Mouse (Mus musculus) cortical plate, adult 2 months (tissue): ENCODE measurements at regions not wholly inside any gene's neighbourhood (a gene's known extent, or its start where the extent isn't known, plus 50 kb on each side); places are given as distances from the start of the nearest gene placed in this dataset.

Experiments
- H3K27ac ChIP-seq: fragments of 200-500 bp; 2 replicates; pipeline ENCODE4 v1.5.1; 2012; ENCODE audit warnings: low read length, control low read depth, inconsistent platforms; ENCODE audit not compliant: insufficient read depth
- H3K4me1 ChIP-seq: fragments of 200-500 bp; 2 replicates; pipeline ENCODE4 v1.6.1; 2011; ENCODE audit warnings: low read length; ENCODE audit not compliant: control insufficient read depth, insufficient read depth
- H3K4me3 ChIP-seq: fragments of 200-500 bp; 2 replicates; pipeline ENCODE4 v1.5.1; 2011; ENCODE audit warnings: mild to moderate bottlenecking, low read length, control low read depth; ENCODE audit not compliant: insufficient read depth
- CTCF ChIP-seq: fragments of 200-500 bp; IDR thresholded peaks from 2 replicates; pipeline ENCODE4 v1.5.1; 2011; ENCODE audit warnings: mild to moderate bottlenecking, control low read depth, low read length; ENCODE audit not compliant: insufficient read depth; ENCODE audit errors: extremely low read depth
- POLR2A ChIP-seq: fragments of 200-500 bp; IDR thresholded peaks from 2 replicates; pipeline ENCODE4 v1.6.1; 2011; ENCODE audit warnings: mild to moderate bottlenecking, low read length, control low read depth; ENCODE audit not compliant: insufficient read depth; ENCODE audit errors: extremely low read depth

- Histone ChIP-seq H3K4me3 (no peak overlapping the region), H3K4me1 (no peaks in the 10 kb centered on the region), H3K27ac (no peak overlapping the region)
- TF ChIP-seq CTCF (no peak), POLR2A (no peak)
Measured at GRCm38 (mm10) chr8:126727068-126727467, 133.3 kb upstream of the Irf2bp2 start.

GRCm38 (mm10) chr8:126723259-126724122, 129.7 kb upstream of the Irf2bp2 start:
- H3K4me1 ChIP-seq = no peaks in the 10 kb centered on the region

GRCm38 (mm10) chr8:126721621-126722020, 127.8 kb upstream of the Irf2bp2 start:
- no peak overlapping the region for H3K27ac ChIP-seq
- no peak for TF ChIP-seq CTCF
- H3K4me3 ChIP-seq = no peak overlapping the region
- H3K4me1 ChIP-seq = no peaks in the 10 kb centered on the region

More at GRCm38 (mm10) chr8:126723259-126724122, 129.7 kb upstream of the Irf2bp2 start:
- no peak for TF ChIP-seq CTCF
- TF ChIP-seq POLR2A = no peak
- H3K4me3 ChIP-seq = no peak overlapping the region
- H3K27ac ChIP-seq = no peak overlapping the region

- H3K27ac ChIP-seq = no peak overlapping the region
- H3K4me3 ChIP-seq = no peak overlapping the region
- no peaks in the 10 kb centered on the region for H3K4me1 ChIP-seq
- TF ChIP-seq CTCF (no peak), POLR2A (no peak)
Measured at GRCm38 (mm10) chr8:126720473-126721145, 126.8 kb upstream of the Irf2bp2 start.

GRCm38 (mm10) chr8:126719748-126720147, 126.0 kb upstream of the Irf2bp2 start:
- TF ChIP-seq CTCF (no peak), POLR2A (no peak)
- Histone ChIP-seq H3K4me3 (no peak overlapping the region), H3K27ac (no peak overlapping the region), H3K4me1 (no peaks in the 10 kb centered on the region)

- Histone ChIP-seq H3K4me1 (peaks cover 2% of the 10 kb centered on the region; the same call in 1 of the 2 replicates), H3K27ac (no peak overlapping the region), H3K4me3 (no peak overlapping the region)
- TF ChIP-seq CTCF (no peak), POLR2A (no peak)
Measured at GRCm38 (mm10) chr8:126717652-126718155, 123.9 kb upstream of the Irf2bp2 start.

GRCm38 (mm10) chr8:126715666-126716065, 121.9 kb upstream of the Irf2bp2 start:
- Histone ChIP-seq H3K4me3 (no peak overlapping the region), H3K27ac (no peak overlapping the region), H3K4me1 (peaks cover 2% of the 10 kb centered on the region; the same call in 1 of the 2 replicates)
- TF ChIP-seq CTCF (no peak), POLR2A (no peak)

- TF ChIP-seq CTCF (no peak), POLR2A (no peak)
- H3K4me1 ChIP-seq = peaks cover 2% of the 10 kb centered on the region; the same call in 1 of the 2 replicates
- no peak overlapping the region for H3K27ac ChIP-seq
- no peak overlapping the region for H3K4me3 ChIP-seq
Measured at GRCm38 (mm10) chr8:126713602-126714145, 119.9 kb upstream of the Irf2bp2 start.

GRCm38 (mm10) chr8:126713181-126713580, 119.4 kb upstream of the Irf2bp2 start:
- H3K4me1 ChIP-seq = peaks cover 2% of the 10 kb centered on the region; the same call in 1 of the 2 replicates
- TF ChIP-seq POLR2A (no peak), CTCF (no peak)
- H3K27ac ChIP-seq = no peak overlapping the region
- H3K4me3 ChIP-seq = no peak overlapping the region

- no peak overlapping the region for H3K27ac ChIP-seq
- TF ChIP-seq POLR2A (no peak), CTCF (no peak)
- H3K4me3 ChIP-seq = no peak overlapping the region
- peaks cover 2% of the 10 kb centered on the region; the same call in 1 of the 2 replicates for H3K4me1 ChIP-seq
Measured at GRCm38 (mm10) chr8:126712749-126713148, 119.0 kb upstream of the Irf2bp2 start.
